Mouse (Mus musculus) heart, embryonic 14.5 days (tissue): Measurements from ENCODE around the gene Slc35d1. TPM values are rescaled to one million over a fixed set of nuclear protein-coding genes. Genes with fewer than 3 reads are reported as not detected.
"Not testable (repeated sequence)": the region's sequence is repeated elsewhere in the genome, so short reads cannot be mapped to it uniquely, and the experiment has no call there.

ENCODE experiments used
- ATAC-seq: fragments of 200-750 bp; cut with Nextera tagmentation; 2 replicates; pipeline ENCODE4 v1.8.0; 2017; ENCODE audit warnings: low read depth, moderate TSS enrichment; ENCODE audit not compliant: insufficient number of reproducible peaks, insufficient read depth, low FRiP score
- H3K27ac ChIP-seq, 2 experiments: fragments of 200-500 bp in 1 of 2; fragments of 300-500 bp in 1 of 2; sonication (generic) in 1 of 2; replicated peaks in 1 of 2; 2 replicates each; pipeline ENCODE4 v1.5.1; 2012 to 2014; ENCODE audit warnings: low read depth in 2 of 2, low read length in 2 of 2, control low read depth in 1 of 2, mild to moderate bottlenecking in 1 of 2, mixed read lengths in 1 of 2; ENCODE audit not compliant: control insufficient read depth in 1 of 2, insufficient read depth in 1 of 2
- H3K27me3 ChIP-seq: fragments of 300-500 bp; sonication (generic); 2 replicates; pipeline ENCODE4 v1.6.1; 2014; ENCODE audit warnings: mild to moderate bottlenecking, low read length, control low read depth; ENCODE audit not compliant: control insufficient read depth, insufficient read depth
- H3K36me3 ChIP-seq: fragments of 300-500 bp; sonication (generic); 2 replicates; pipeline ENCODE4 v1.6.1; 2014; ENCODE audit warnings: mild to moderate bottlenecking, control low read depth, low read length, mixed read lengths; ENCODE audit not compliant: control insufficient read depth, insufficient read depth
- H3K4me1 ChIP-seq, 2 experiments: fragments of 200-500 bp in 1 of 2; fragments of 300-500 bp in 1 of 2; sonication (generic) in 1 of 2; 2 replicates each; pipeline ENCODE4 v1.6.1; 2012 to 2014; ENCODE audit warnings: low read length in 2 of 2, control low read depth in 1 of 2, mixed read lengths in 1 of 2; ENCODE audit not compliant: control insufficient read depth in 2 of 2, insufficient read depth in 2 of 2
- H3K4me2 ChIP-seq: fragments of 300-500 bp; sonication (generic); 2 replicates; pipeline ENCODE4 v1.6.1; 2014; ENCODE audit warnings: mild to moderate bottlenecking, low read length
- H3K4me3 ChIP-seq, 2 experiments: fragments of 200-500 bp in 1 of 2; fragments of 300-500 bp in 1 of 2; sonication (generic) in 1 of 2; 2 replicates each; pipeline ENCODE4 v1.5.1; 2012 to 2014; ENCODE audit warnings: low read length in 2 of 2, mild to moderate bottlenecking in 2 of 2, control low read depth in 1 of 2, low read depth in 1 of 2, moderate library complexity in 1 of 2; ENCODE audit not compliant: control insufficient read depth in 1 of 2, insufficient read depth in 1 of 2
- H3K9ac ChIP-seq: fragments of 300-500 bp; sonication (generic); 2 replicates; pipeline ENCODE4 v1.6.1; 2014; ENCODE audit warnings: mild to moderate bottlenecking, low read length
- H3K9me3 ChIP-seq: fragments of 300-500 bp; sonication (generic); 2 replicates; pipeline ENCODE4 v1.6.1; 2016; ENCODE audit warnings: low read length, control low read depth; ENCODE audit not compliant: control insufficient read depth
- WGBS: fragments of 180-500 bp; shearing (Covaris S2); extraction: QIAGEN DNeasy Blood & Tissue Kit; methylation state at CpG from one replicate; pipeline ENCODE4 v1.1.7; 2014; 5-methylcytosine and 5-hydroxymethylcytosine counted together
- polyA plus RNA-seq: library from polyadenylated mRNA; unstranded; fragments of >200 nt; fragmentation: Nextera tagmentation; extraction: Ambion mirVana; gene quantifications from 2 replicates; pipeline ENCODE4 v1.2.1, GENCODE M21; 2014

The Slc35d1 gene
- polyA plus RNA-seq, 1 experiment from 2014 or later, result 8.5 TPM

- not testable (repeated sequence) for H3K9me3 ChIP-seq, H3K27ac ChIP-seq, H3K4me3 ChIP-seq, H3K4me1 ChIP-seq, ATAC-seq, H3K9ac ChIP-seq, H3K27me3 ChIP-seq, H3K4me2 ChIP-seq
- peaks cover 39% of the 10 kb centered on the region for H3K36me3 ChIP-seq
- 100% methylated on average over 1 of the region's 1 CpGs for WGBS
Measured at GRCm38 (mm10) chr4:103166198-103166597, 48.8 kb downstream of the Slc35d1 start.

GRCm38 (mm10) chr4:103158781-103159180 lies 56.2 kb downstream of the Slc35d1 start:
- no peaks in the 10 kb centered on the region for H3K9me3 ChIP-seq

DNA sequence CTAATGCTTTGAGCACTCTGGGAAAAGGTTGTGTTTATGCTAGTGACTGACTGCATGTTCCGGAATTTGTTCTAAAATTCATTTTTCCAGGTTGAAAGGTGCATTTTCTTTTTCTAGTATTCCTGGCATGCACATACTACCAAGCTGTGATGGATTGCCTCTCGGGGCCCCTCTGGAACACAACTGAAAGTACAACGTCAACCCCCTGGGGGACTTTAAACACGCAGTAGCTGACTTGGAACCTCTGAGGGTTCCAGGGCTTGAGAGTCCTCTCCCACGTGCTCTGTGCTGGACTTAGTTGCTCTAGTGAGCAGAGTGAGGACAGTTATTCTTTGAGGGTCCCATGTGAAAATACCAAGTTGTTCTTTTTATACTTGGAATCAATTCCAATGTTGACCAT lies 63.0 kb downstream of the Slc35d1 start:
- ATAC-seq, result no peak
- Histone ChIP-seq H3K9ac (no peak overlapping the region), H3K4me3 (no peak overlapping the region), H3K36me3 (peaks cover 95% of the 10 kb centered on the region), H3K4me2 (no peak overlapping the region), H3K27ac (no peak overlapping the region), H3K9me3 (no peaks in the 10 kb centered on the region), H3K4me1 (no peaks in the 10 kb centered on the region), H3K27me3 (no peaks in the 10 kb centered on the region)
- WGBS, result 90% methylated on average over 5 of the region's 5 CpGs

More at GRCm38 (mm10) chr4:103158781-103159180, 56.2 kb downstream of the Slc35d1 start:
- Histone ChIP-seq H3K4me1 (no peaks in the 10 kb centered on the region), H3K27ac (no peak overlapping the region), H3K9ac (no peak overlapping the region), H3K4me2 (no peak overlapping the region), H3K36me3 (peaks cover 89% of the 10 kb centered on the region), H3K27me3 (no peaks in the 10 kb centered on the region), H3K4me3 (no peak overlapping the region)
- ATAC-seq, result no peak
- WGBS, result 93% methylated on average over 4 of the region's 4 CpGs

DNA sequence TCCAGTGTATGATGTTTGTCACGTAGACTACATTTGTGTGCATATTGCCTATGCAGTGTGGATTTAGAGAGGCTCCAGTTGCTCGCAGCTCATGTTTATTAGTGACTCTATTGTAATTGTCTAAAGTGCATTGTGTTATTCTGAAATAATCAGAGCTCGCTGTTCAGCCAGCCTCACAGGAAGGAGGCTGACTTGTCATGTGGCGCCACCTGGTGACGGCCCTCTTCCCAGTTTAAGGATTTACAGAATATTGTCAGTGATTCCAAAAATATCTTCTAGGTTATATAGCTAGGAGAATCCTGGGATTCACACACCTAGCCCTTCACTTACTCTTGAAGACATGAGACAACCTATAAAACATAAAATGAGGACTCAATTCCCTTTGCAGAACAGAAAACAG lies 68.6 kb downstream of the Slc35d1 start:
- no peaks in the 10 kb centered on the region for H3K27me3 ChIP-seq
- H3K9me3 ChIP-seq, result no peaks in the 10 kb centered on the region
- H3K9ac ChIP-seq, result no peak overlapping the region
- no peak overlapping the region for H3K4me2 ChIP-seq
- no peak overlapping the region for H3K4me3 ChIP-seq
- 44% methylated on average over 5 of the region's 5 CpGs for WGBS
- no peak for ATAC-seq
- H3K4me1 ChIP-seq, result no peaks in the 10 kb centered on the region
- no peak overlapping the region for H3K27ac ChIP-seq
- peaks cover 84% of the 10 kb centered on the region for H3K36me3 ChIP-seq

GRCm38 (mm10) chr4:103136946-103137345 lies 78.0 kb downstream of the Slc35d1 start:
- H3K4me3 ChIP-seq, result no peak overlapping the region

DNA sequence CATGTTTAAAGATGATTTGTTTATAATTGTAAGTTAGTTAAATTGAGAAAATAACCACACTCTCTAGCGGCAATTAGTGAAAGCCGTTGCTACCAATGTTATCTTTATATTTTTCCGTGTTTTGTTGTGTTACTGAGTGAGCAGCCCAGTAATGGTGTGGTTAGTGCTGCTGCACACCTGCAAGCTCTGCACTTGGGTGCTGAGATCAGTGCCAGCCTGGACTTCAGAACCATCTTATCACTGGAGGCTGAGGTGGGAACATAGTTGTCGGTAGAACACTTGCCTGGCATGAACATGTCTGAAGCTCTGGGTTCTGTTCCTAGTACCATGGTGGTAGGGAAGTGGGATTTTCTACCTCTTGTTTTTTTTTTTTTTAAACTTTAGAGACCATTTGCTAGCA lies 88.4 kb downstream of the Slc35d1 start:
- no peak overlapping the region for H3K27ac ChIP-seq
- H3K9ac ChIP-seq, result no peak overlapping the region
- H3K4me2 ChIP-seq, result no peak overlapping the region
- 77% methylated on average over 4 of the region's 4 CpGs for WGBS
- no peaks in the 10 kb centered on the region for H3K27me3 ChIP-seq
- H3K36me3 ChIP-seq, result peaks cover 12% of the 10 kb centered on the region
- H3K4me1 ChIP-seq, result peaks cover 0 to 8% of the 10 kb centered on the region in 2 experiments; a peak in 3 of 4 replicates
- no peak overlapping the region for H3K4me3 ChIP-seq
- no peak for ATAC-seq
- no peaks in the 10 kb centered on the region for H3K9me3 ChIP-seq

More at GRCm38 (mm10) chr4:103136946-103137345, 78.0 kb downstream of the Slc35d1 start:
- H3K36me3 ChIP-seq, result peaks cover 64% of the 10 kb centered on the region
- H3K27me3 ChIP-seq, result no peaks in the 10 kb centered on the region
- H3K9me3 ChIP-seq, result no peaks in the 10 kb centered on the region
- no peak overlapping the region for H3K9ac ChIP-seq
- 24% methylated on average over 1 of the region's 1 CpGs for WGBS
- H3K4me1 ChIP-seq, result peaks cover 0 to 4% of the 10 kb centered on the region in 2 experiments; a peak in 1 of 4 replicates
- no peak for ATAC-seq
- H3K27ac ChIP-seq, result no peak overlapping the region
- H3K4me2 ChIP-seq, result no peak overlapping the region

DNA sequence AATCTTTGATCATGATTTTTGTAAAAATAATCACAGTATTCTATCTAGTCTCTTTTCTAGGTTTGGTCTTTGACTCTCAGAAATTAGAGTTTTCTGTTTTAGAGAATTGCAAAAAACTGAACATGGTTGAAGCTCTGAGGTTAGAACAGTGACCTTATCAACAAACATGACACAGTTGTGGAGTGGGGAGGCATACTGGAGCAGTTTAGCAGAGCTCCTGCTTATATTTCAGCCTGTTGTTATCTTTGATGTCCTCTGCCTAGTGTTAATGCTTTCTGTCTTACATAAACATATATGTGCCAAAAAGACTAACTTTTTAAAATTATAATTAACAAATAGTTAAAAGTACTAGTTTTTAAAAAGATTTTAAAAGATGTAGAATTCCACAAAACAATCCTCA lies 91.4 kb downstream of the Slc35d1 start:
- H3K27ac ChIP-seq, result no peak overlapping the region
- no peaks in the 10 kb centered on the region for H3K9me3 ChIP-seq
- H3K9ac ChIP-seq, result no peak overlapping the region
- H3K4me3 ChIP-seq, result no peak overlapping the region
- H3K36me3 ChIP-seq, result no peaks in the 10 kb centered on the region
- ATAC-seq, result no peak
- no peak overlapping the region for H3K4me2 ChIP-seq
- no peaks in the 10 kb centered on the region for H3K27me3 ChIP-seq
- peaks cover 0 to 20% of the 10 kb centered on the region in 2 experiments; a peak in 3 of 4 replicates for H3K4me1 ChIP-seq

DNA sequence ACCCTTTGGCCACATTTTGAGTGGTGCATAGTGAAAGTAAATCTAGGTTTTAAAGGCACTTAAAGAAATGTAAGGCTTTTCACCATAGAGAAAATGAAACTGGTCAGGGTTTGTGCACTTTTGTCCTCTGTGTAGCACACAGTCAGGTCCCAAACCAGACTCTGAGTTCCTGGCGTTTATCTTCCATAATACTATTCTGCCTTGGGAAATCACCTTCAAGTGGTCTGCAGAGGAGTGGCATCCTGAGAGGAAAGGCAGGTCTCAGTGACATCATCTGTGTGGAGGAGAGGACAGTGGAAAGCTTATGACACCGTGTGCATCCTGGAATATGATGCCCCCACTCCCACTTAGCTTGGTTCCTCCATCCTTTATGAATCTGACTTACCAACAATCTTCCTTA lies 91.9 kb downstream of the Slc35d1 start:
- 14% methylated on average over 2 of the region's 2 CpGs for WGBS
- Histone ChIP-seq H3K4me1 (peaks cover 0 to 22% of the 10 kb centered on the region in 2 experiments; a peak in 3 of 4 replicates), H3K9me3 (no peaks in the 10 kb centered on the region), H3K27me3 (no peaks in the 10 kb centered on the region), H3K9ac (0 out of 2 replicates have a peak overlapping the region, but pooled peaks have one; percentile 38), H3K4me2 (peak overlapping the region; percentile 32), H3K36me3 (no peaks in the 10 kb centered on the region), H3K4me3 (no peak overlapping the region), H3K27ac (peak overlapping the region in 1 of 2 experiments; percentile 41; a peak in 1 of 4 replicates)
- no peak for ATAC-seq
